Mouse (Mus musculus) midbrain, embryonic 13.5 days (tissue): ENCODE measurements around the gene Prkn. TPM values are rescaled to one million over a fixed set of nuclear protein-coding genes. Genes with fewer than 3 reads are reported as not detected.

ENCODE experiments used
- ATAC-seq: fragments of 200-750 bp; cut with Nextera tagmentation; 2 replicates; pipeline ENCODE4 v1.8.0; 2017; ENCODE audit warnings: mild to moderate bottlenecking, moderate TSS enrichment, moderate library complexity
- H3K27ac ChIP-seq: fragments of 300-500 bp; sonication (generic); 2 replicates; pipeline ENCODE4 v1.5.1; 2015; ENCODE audit warnings: inconsistent platforms, mild to moderate bottlenecking, moderate library complexity
- H3K27me3 ChIP-seq: fragments of 300-500 bp; sonication (generic); 2 replicates; pipeline ENCODE4 v1.6.1; 2015; ENCODE audit warnings: mild to moderate bottlenecking, inconsistent platforms
- H3K36me3 ChIP-seq: fragments of 300-500 bp; sonication (generic); 2 replicates; pipeline ENCODE4 v1.6.1; 2015; ENCODE audit warnings: mild to moderate bottlenecking, inconsistent platforms
- H3K4me1 ChIP-seq: fragments of 300-500 bp; sonication (generic); replicated peaks from 2 replicates; pipeline ENCODE4 v1.6.1; 2015; ENCODE audit warnings: inconsistent platforms
- H3K4me2 ChIP-seq: fragments of 300-500 bp; sonication (generic); replicated peaks from 2 replicates; pipeline ENCODE4 v1.6.1; 2015; ENCODE audit warnings: moderate library complexity, mild to moderate bottlenecking, inconsistent platforms
- H3K4me3 ChIP-seq: fragments of 300-500 bp; sonication (generic); replicated peaks from 2 replicates; pipeline ENCODE4 v1.5.1; 2015; ENCODE audit warnings: mild to moderate bottlenecking, inconsistent platforms
- H3K9ac ChIP-seq: fragments of 300-500 bp; sonication (generic); replicated peaks from 2 replicates; pipeline ENCODE4 v1.6.1; 2015; ENCODE audit warnings: mild to moderate bottlenecking, inconsistent platforms
- H3K9me3 ChIP-seq: fragments of 300-500 bp; sonication (generic); 2 replicates; pipeline ENCODE4 v1.6.1; 2016; ENCODE audit warnings: mild to moderate bottlenecking, inconsistent platforms
- WGBS: fragments of 180-500 bp; shearing (Covaris S2); methylation state at CpG from one replicate; pipeline ENCODE4 v1.1.7; 2015; 5-methylcytosine and 5-hydroxymethylcytosine counted together
- polyA plus RNA-seq: library from polyadenylated mRNA; unstranded; fragments of >200 nt; fragmentation: Nextera tagmentation; extraction: Ambion mirVana; gene quantifications from 2 replicates; pipeline ENCODE4 v1.2.1, GENCODE M21; 2015

Gene Prkn
- polyA plus RNA-seq, 1 experiment from 2014 or later, result 3.1 TPM

GRCm38 (mm10) chr17:11705005-11705404 is 864.8 kb downstream of the Prkn start:
- H3K9ac ChIP-seq, result no peak overlapping the region
- 82% methylated on average over 4 of the region's 4 CpGs for WGBS
- H3K27me3 ChIP-seq, result no peaks in the 10 kb centered on the region
- H3K4me1 ChIP-seq, result 0 out of 2 replicates have a peak, but pooled peaks cover 4% of the 10 kb centered on the region
- no peaks in the 10 kb centered on the region for H3K36me3 ChIP-seq
- no peak for ATAC-seq
- H3K27ac ChIP-seq, result no peak overlapping the region
- no peaks in the 10 kb centered on the region for H3K9me3 ChIP-seq
- H3K4me2 ChIP-seq, result no peak overlapping the region
- no peak overlapping the region for H3K4me3 ChIP-seq

- H3K4me1 ChIP-seq, result 0 out of 2 replicates have a peak, but pooled peaks cover 4% of the 10 kb centered on the region
- 86% methylated on average over 9 of the region's 9 CpGs for WGBS
- no peak overlapping the region for H3K9ac ChIP-seq
- no peaks in the 10 kb centered on the region for H3K36me3 ChIP-seq
- H3K27me3 ChIP-seq, result no peaks in the 10 kb centered on the region
- ATAC-seq, result no peak
- no peak overlapping the region for H3K4me3 ChIP-seq
- H3K27ac ChIP-seq, result no peak overlapping the region
- H3K4me2 ChIP-seq, result no peak overlapping the region
- H3K9me3 ChIP-seq, result no peaks in the 10 kb centered on the region
These were observed 865.6 kb downstream of the Prkn start for GRCm38 (mm10) chr17:11705761-11706160.

GRCm38 (mm10) chr17:11712066-11712465 is 871.9 kb downstream of the Prkn start:
- Histone ChIP-seq H3K9me3 (no peaks in the 10 kb centered on the region), H3K36me3 (no peaks in the 10 kb centered on the region), H3K9ac (no peak overlapping the region), H3K4me1 (0 out of 2 replicates have a peak, but pooled peaks cover 4% of the 10 kb centered on the region), H3K4me2 (no peak overlapping the region), H3K27ac (no peak overlapping the region), H3K27me3 (no peaks in the 10 kb centered on the region), H3K4me3 (no peak overlapping the region)
- WGBS, result 83% methylated on average over 4 of the region's 4 CpGs
- no peak for ATAC-seq

- H3K27ac ChIP-seq, result no peak overlapping the region
- no peak for ATAC-seq
- 89% methylated on average over 6 of the region's 6 CpGs for WGBS
- no peaks in the 10 kb centered on the region for H3K27me3 ChIP-seq
- H3K4me1 ChIP-seq, result peaks cover 8% of the 10 kb centered on the region; the same call in 1 of the 2 replicates
- no peak overlapping the region for H3K4me2 ChIP-seq
- H3K9me3 ChIP-seq, result no peaks in the 10 kb centered on the region
- H3K9ac ChIP-seq, result no peak overlapping the region
- H3K36me3 ChIP-seq, result no peaks in the 10 kb centered on the region
- no peak overlapping the region for H3K4me3 ChIP-seq
These were observed 879.6 kb downstream of the Prkn start for GRCm38 (mm10) chr17:11719801-11720200.

- no peaks in the 10 kb centered on the region for H3K36me3 ChIP-seq
- H3K9me3 ChIP-seq, result no peaks in the 10 kb centered on the region
- ATAC-seq, result no peak
- peak overlapping the region; percentile 20; the same call in 1 of the 2 replicates for H3K27ac ChIP-seq
- no peak overlapping the region for H3K4me2 ChIP-seq
- H3K4me1 ChIP-seq, result peaks cover 8% of the 10 kb centered on the region; the same call in 1 of the 2 replicates
- H3K27me3 ChIP-seq, result no peaks in the 10 kb centered on the region
- H3K9ac ChIP-seq, result no peak overlapping the region
- no peak overlapping the region for H3K4me3 ChIP-seq
- 70% methylated on average over 5 of the region's 5 CpGs for WGBS
These were observed 881.7 kb downstream of the Prkn start for GRCm38 (mm10) chr17:11721906-11722305.

- no peak overlapping the region for H3K4me3 ChIP-seq
- 81% methylated on average over 1 of the region's 1 CpGs for WGBS
- no peak for ATAC-seq
- H3K9me3 ChIP-seq, result no peaks in the 10 kb centered on the region
- H3K27me3 ChIP-seq, result no peaks in the 10 kb centered on the region
- no peak overlapping the region for H3K4me2 ChIP-seq
- H3K4me1 ChIP-seq, result peaks cover 8% of the 10 kb centered on the region; the same call in 1 of the 2 replicates
- H3K27ac ChIP-seq, result peak overlapping the region; percentile 20; the same call in 1 of the 2 replicates
- H3K9ac ChIP-seq, result no peak overlapping the region
- H3K36me3 ChIP-seq, result no peaks in the 10 kb centered on the region
These were observed 882.3 kb downstream of the Prkn start for GRCm38 (mm10) chr17:11722478-11722877.

- H3K27ac ChIP-seq, result no peak overlapping the region
- H3K9me3 ChIP-seq, result no peaks in the 10 kb centered on the region
- H3K4me2 ChIP-seq, result no peak overlapping the region
- no peak overlapping the region for H3K4me3 ChIP-seq
- no peak overlapping the region for H3K9ac ChIP-seq
- no peak for ATAC-seq
- H3K27me3 ChIP-seq, result no peaks in the 10 kb centered on the region
- 95% methylated on average over 3 of the region's 3 CpGs for WGBS
- H3K36me3 ChIP-seq, result no peaks in the 10 kb centered on the region
- H3K4me1 ChIP-seq, result peaks cover 8% of the 10 kb centered on the region; the same call in 1 of the 2 replicates
These were observed 884.0 kb downstream of the Prkn start for GRCm38 (mm10) chr17:11724135-11724534.

- Histone ChIP-seq H3K27me3 (no peaks in the 10 kb centered on the region), H3K4me1 (peaks cover 25% of the 10 kb centered on the region), H3K4me2 (no peak overlapping the region), H3K9ac (no peak overlapping the region), H3K27ac (no peak overlapping the region), H3K36me3 (no peaks in the 10 kb centered on the region), H3K9me3 (no peaks in the 10 kb centered on the region), H3K4me3 (no peak overlapping the region)
- ATAC-seq, result no peak
- 77% methylated on average over 1 of the region's 1 CpGs for WGBS
These were observed 886.9 kb downstream of the Prkn start for GRCm38 (mm10) chr17:11727101-11727500.

- ATAC-seq, result no peak
- Histone ChIP-seq H3K9ac (no peak overlapping the region), H3K27ac (no peak overlapping the region), H3K9me3 (no peaks in the 10 kb centered on the region), H3K4me1 (peaks cover 19% of the 10 kb centered on the region), H3K36me3 (no peaks in the 10 kb centered on the region), H3K27me3 (no peaks in the 10 kb centered on the region), H3K4me2 (no peak overlapping the region), H3K4me3 (no peak overlapping the region)
- WGBS, result 59% methylated on average over 2 of the region's 2 CpGs
These were observed 888.1 kb downstream of the Prkn start for GRCm38 (mm10) chr17:11728294-11728693.

GRCm38 (mm10) chr17:11730656-11731594 is 890.7 kb downstream of the Prkn start:
- no peak overlapping the region for H3K4me3 ChIP-seq
- no peaks in the 10 kb centered on the region for H3K9me3 ChIP-seq
- ATAC-seq, result peak; percentile 69; the same call in 1 of the 2 replicates
- H3K27ac ChIP-seq, result peak overlapping the region; percentile 62
- no peaks in the 10 kb centered on the region for H3K27me3 ChIP-seq
- H3K4me2 ChIP-seq, result no peak overlapping the region
- 22% methylated on average over 12 of the region's 12 CpGs for WGBS
- no peak overlapping the region for H3K9ac ChIP-seq
- no peaks in the 10 kb centered on the region for H3K36me3 ChIP-seq
- peaks cover 19% of the 10 kb centered on the region for H3K4me1 ChIP-seq

- ATAC-seq, result no peak
- Histone ChIP-seq H3K36me3 (no peaks in the 10 kb centered on the region), H3K27ac (no peak overlapping the region), H3K4me2 (no peak overlapping the region), H3K9me3 (no peaks in the 10 kb centered on the region), H3K9ac (no peak overlapping the region), H3K27me3 (no peaks in the 10 kb centered on the region), H3K4me3 (no peak overlapping the region), H3K4me1 (peaks cover 15% of the 10 kb centered on the region)
- 93% methylated on average over 12 of the region's 12 CpGs for WGBS
These were observed 895.1 kb downstream of the Prkn start for GRCm38 (mm10) chr17:11735158-11735877.

- Histone ChIP-seq H3K27ac (no peak overlapping the region), H3K9me3 (no peaks in the 10 kb centered on the region), H3K4me2 (no peak overlapping the region), H3K9ac (no peak overlapping the region), H3K4me3 (no peak overlapping the region), H3K27me3 (no peaks in the 10 kb centered on the region), H3K4me1 (peaks cover 10% of the 10 kb centered on the region), H3K36me3 (no peaks in the 10 kb centered on the region)
- ATAC-seq, result no peak
- 29% methylated on average over 3 of the region's 3 CpGs for WGBS
These were observed 896.3 kb downstream of the Prkn start for GRCm38 (mm10) chr17:11736531-11736930.
